Mouse (Mus musculus): ENCODE results near the gene Mkrn1.
A peak's percentile ranks its signal among the peaks of the same experiment; 100 is the strongest.
"Not testable (repeated sequence)": the region's sequence is repeated elsewhere in the genome, so short reads cannot be mapped to it uniquely, and the experiment has no call there.

Mkrn1 gene

GRCm38 (mm10) chr6:39429007-39429788 lies 8.9 kb upstream of the Mkrn1 start:
- no peak for DNase-seq

GRCm38 (mm10) chr6:39427276-39428003 lies 7.2 kb upstream of the Mkrn1 start:
- DNase-seq = no peak

- no peak for DNase-seq
Observed at GRCm38 (mm10) chr6:39426725-39427124, 6.5 kb upstream of the Mkrn1 start.

DNA sequence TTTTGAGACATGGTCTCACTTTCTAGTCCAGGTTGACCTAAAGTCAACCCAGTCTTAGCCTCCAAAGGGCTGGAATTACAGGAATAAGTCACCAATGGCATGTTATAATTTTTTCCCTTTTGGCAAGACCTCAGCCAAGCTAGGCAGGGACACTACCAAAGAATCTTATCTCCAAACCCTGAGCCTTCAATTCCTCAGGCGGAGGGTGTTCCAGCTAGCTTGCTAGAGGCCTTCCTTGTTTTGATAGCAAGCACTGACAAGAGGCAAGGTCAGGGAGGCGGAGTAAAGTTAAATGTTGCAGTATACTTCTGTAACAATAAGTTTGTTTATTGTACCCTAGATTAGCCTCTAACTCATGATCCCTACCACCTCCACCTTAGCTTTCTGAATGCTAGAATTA lies 4.9 kb upstream of the Mkrn1 start:
- DNase-seq = no peak

DNA sequence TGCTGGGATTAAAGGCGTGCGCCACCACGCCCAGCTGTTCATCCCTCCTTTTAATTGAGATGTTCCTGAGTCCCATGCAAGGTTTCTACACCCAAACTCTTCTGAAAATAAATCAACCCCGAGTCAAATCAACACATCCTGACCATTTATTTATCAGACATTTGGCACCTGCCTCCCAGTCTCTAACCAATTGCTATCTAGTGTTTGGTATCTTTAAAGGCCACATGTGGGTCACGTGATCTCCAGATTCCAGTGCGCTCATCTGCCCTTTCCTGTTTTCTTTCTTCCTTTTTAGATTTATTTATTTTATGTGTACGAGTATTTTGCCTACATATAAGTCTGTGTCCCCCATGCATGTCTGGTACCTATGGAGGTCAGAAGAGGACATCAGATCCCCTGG lies 3.4 kb upstream of the Mkrn1 start:
- DNase-seq = no peak

GRCm38 (mm10) chr6:39423130-39423551 lies 2.9 kb upstream of the Mkrn1 start:
- no peak for DNase-seq

- DNase-seq = no peak
Observed at GRCm38 (mm10) chr6:39420867-39421266, 605 bp upstream of the Mkrn1 start.

DNA sequence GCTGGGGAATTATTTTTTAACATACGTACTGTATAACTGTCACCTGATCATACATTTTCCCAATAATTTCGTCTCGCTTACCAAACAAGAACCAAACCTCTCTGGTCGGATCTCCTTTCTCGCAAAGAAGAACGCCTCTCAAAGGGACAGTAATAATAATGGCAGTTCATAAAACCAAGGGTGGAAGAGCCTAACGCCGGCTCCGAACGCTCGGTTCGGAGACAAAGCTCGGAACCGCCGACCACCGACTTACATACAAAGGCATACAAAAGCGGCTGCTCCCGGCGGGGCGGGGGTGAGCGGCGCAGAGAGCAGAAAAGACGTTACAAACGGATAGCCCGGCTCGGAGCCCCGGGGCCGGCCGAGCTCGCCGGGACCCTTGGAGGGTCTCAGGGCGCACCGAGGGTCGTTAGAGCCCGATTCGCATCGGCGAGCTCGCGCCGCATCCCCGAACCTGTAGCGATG lies 844 bp downstream of the Mkrn1 start:
- DNase-seq = no peak

GRCm38 (mm10) chr6:39416654-39417053 lies 3.6 kb downstream of the Mkrn1 start:
- not testable (repeated sequence) for DNase-seq

DNA sequence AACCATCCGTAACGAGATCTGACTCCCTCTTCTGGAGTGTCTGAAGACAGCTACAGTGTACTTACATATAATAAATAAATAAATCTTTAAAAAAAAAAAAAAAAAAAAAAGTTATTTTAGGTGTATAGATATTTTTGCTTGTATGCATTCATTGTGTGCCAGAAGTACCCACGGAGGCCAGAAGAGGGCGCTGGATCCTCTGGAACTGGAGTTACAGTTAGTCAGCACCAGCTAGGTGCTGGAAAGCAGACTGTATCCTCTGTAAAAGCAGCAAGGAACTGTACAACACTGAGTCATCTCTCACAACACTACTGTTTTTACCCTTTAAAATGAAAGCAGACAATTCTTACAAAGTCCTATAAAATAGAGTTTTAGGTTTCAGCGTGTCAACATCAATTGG lies 4.5 kb downstream of the Mkrn1 start:
- peak; percentile 54 for DNase-seq

- no peak for DNase-seq
Observed at GRCm38 (mm10) chr6:39414106-39414505, 6.2 kb downstream of the Mkrn1 start.

DNA sequence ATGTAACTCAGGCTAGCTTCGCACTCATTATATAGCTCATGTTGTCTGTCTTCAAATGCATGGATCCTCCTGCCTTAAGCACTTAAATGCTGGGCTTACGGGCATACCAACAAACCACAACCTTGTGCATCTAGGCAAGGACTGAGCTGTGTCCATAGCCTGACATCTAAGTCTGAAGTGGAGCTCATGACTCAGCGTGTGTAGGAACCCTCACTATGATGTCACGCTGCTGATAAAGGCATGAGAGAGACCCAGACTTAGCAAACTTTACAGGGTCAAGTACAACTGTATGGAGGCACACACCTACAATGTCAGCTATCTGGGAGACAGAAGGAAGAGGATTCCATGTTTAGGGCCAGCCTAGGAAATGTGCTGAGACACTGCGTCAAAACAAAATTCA lies 13.8 kb downstream of the Mkrn1 start:
- DNase-seq = no peak

GRCm38 (mm10) chr6:39403136-39403535 lies 17.1 kb downstream of the Mkrn1 start:
- no peak for DNase-seq

DNA sequence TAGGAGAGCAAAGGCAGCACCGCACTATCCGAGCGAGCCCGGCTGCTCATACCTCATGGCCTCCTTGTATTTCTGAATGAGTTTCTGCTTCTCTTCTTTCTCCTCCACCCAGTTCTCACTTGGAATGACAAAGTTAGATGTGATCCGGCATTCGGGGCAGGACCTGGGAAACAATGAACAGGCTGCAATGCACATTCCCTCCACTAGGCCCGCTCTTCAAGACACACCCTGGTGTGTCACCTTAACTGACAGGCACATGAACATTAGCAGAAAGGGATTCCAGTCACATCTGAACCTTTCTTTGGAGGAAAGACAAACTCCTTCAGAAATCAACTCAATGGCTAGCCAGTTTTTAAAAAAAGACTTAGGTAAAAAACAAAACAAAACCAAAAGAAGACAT lies 19.9 kb downstream of the Mkrn1 start:
- no peak for DNase-seq

DNA sequence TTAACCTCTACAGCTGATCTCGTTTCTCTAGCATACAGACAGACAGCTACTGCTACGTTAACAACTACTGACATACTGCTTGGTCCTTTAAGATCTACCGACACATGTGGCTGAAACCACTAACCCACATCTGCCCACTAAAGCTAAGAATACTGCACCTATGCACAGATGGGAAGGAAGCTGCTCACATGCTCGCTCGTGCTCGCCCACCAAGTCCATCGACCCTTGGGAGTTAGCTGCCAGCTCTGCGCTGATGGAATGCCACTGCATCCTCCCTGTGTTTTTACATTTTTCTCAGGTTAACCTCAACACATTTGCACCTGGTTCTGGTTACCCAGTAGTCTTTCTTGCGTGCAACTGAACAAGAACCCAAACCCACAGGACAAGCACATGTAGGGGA lies 21.9 kb downstream of the Mkrn1 start:
- DNase-seq = no peak

GRCm38 (mm10) chr6:39397046-39397445 lies 23.2 kb downstream of the Mkrn1 start:
- DNase-seq = no peak

DNA sequence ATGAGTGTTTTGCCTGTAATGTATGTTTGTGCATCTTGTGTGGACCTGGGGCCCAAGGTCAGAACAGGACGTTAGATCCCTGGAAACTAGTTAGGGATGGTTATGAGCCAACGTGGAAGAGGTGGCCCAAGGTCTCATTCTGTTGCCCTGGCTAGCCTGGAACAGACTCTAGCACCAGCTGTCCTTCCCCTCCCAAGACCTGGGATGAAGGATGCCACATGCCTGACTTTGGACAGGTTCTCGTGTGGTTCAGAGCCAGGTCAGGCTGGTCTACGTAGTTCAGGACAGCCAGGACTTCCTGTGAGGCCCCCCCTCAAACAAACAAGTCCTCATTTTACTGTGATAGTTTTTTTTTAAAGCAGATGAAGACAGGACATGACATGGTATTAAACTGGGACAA lies 24.3 kb downstream of the Mkrn1 start:
- DNase-seq = no peak

DNA sequence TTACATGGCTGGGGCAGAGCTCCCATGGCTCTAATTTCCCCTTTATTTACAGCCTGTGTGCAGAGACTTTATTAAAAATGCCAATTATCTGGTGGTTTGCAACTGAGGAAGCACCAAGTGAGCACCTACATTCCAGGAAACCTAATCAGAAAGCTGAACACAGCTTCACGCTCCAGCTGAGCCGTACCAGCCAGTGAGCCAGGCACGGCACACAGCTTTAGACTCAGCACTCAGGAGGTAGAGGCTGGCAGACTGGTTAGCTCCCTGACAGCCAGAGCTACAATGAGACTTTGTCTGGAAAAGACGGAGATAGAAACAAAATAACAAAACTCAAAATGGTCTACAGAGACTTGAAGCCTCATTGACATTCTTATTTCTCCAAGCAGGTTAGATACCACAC lies 24.8 kb downstream of the Mkrn1 start:
- no peak for DNase-seq

DNA sequence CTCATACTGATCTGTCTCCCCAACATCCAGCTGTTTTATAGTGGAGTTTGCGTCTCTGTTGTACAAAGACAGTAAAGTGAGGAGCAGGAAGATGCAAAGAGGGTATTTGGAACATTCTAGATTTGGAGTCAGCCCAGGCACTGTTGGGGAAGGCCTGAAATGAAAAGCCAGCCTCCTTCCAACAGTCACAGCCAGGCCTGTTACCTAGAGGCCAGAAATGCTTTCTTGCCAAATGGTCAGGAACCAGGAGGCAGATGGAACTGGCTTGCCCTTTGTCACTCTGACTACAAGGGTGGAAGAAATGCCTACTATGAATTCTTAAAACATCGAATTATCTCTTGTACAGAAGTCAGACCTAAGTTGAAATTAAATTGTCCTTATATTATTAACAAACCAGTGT lies 30.3 kb downstream of the Mkrn1 start:
- no peak for DNase-seq

DNA sequence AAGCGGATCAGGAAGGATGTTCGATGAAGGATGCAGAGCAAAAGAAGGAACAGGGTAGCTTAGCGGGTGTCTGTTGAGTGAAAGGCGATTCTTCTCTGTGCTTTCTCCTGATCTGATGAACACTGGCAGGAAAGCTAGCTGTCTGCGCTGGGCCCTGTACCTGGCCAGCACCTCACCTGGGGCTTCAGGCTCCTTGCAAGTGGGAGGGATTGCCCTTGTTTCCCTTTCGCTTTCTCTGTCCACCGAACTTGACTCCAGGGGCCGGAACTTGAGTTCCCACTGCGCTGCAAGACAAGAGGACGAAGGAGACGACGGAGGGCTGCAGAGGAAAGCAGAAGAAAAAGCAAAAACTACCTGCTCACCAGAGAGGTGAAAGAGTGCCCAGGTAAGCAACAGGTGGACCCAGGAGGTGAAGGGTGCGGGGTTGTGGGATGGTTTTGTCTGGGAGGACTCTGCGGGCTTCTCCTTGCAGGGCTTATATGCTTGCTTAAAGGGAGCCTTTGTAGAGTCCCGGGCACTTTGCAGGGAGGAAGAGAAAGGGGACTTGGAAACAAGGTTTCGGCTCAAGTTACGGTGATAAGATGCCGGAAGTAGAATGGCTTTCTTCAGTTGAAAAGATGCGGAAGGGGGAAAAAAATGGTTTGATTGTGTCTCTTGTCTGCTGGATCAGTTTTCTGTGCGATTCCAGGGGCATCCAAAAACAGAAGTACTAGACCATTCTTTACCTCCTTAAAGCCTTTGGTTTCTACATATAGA lies 39.0 kb downstream of the Mkrn1 start, which contains the start of gene Rab19:
Gene Rab19 (plus strand): TSS at position 51 of the 756 bp plus-strand sequence.
- no peak for DNase-seq

- no peak for DNase-seq
Observed at GRCm38 (mm10) chr6:39380276-39380675, 40.0 kb downstream of the Mkrn1 start.

DNA sequence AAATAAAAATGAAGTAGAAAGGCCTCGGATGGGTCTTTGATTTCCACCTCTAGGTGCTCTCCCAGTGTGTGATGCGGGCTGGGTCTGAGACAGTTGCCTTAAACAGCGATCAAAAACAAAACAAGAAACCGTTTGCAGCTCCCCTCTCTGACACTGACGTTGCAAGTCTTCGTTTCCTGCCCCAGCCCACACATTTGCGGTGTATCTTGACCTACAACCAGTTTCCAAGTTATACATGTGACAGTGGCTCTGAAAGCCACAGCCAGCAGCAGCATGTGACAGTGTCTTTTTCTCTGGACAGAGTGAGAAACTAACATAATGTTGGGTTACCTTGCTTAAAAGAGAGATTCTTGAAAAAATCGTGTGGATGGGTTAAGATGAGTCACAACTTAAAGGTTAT lies 40.5 kb downstream of the Mkrn1 start:
- no peak for DNase-seq

DNA sequence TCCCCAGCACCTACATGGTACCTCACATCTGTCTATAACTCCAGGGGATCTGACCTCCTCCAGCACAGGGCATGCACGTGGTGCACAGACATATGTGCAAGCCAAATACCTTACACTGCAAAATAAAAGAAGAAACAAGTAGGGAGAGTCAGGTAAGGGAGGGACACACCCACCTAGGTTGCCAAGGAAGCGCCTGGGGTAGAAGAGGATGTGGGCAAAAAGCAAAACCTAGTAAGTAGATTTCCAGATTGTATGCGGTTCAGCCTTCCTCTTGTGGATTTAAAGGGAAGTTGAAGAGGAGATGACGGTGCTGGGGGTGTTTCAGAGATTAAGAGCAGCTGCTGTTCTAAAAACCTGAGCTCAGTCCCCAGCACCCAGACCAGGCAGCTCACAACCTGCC lies 41.0 kb downstream of the Mkrn1 start:
- no peak for DNase-seq
